Mouse (Mus musculus) midbrain, embryonic 13.5 days (tissue): ENCODE results near the gene Fam71f1. TPM values are rescaled to one million over a fixed set of nuclear protein-coding genes. Genes with fewer than 3 reads are reported as not detected.
"Not testable (repeated sequence)": the region's sequence is repeated elsewhere in the genome, so short reads cannot be mapped to it uniquely, and the experiment has no call there.

Experiments
- ATAC-seq: fragments of 200-750 bp; cut with Nextera tagmentation; 2 replicates; pipeline ENCODE4 v1.8.0; 2017; ENCODE audit warnings: mild to moderate bottlenecking, moderate TSS enrichment, moderate library complexity
- H3K27ac ChIP-seq: fragments of 300-500 bp; sonication (generic); 2 replicates; pipeline ENCODE4 v1.5.1; 2015; ENCODE audit warnings: inconsistent platforms, mild to moderate bottlenecking, moderate library complexity
- H3K27me3 ChIP-seq: fragments of 300-500 bp; sonication (generic); 2 replicates; pipeline ENCODE4 v1.6.1; 2015; ENCODE audit warnings: mild to moderate bottlenecking, inconsistent platforms
- H3K36me3 ChIP-seq: fragments of 300-500 bp; sonication (generic); 2 replicates; pipeline ENCODE4 v1.6.1; 2015; ENCODE audit warnings: mild to moderate bottlenecking, inconsistent platforms
- H3K4me1 ChIP-seq: fragments of 300-500 bp; sonication (generic); replicated peaks from 2 replicates; pipeline ENCODE4 v1.6.1; 2015; ENCODE audit warnings: inconsistent platforms
- H3K4me2 ChIP-seq: fragments of 300-500 bp; sonication (generic); replicated peaks from 2 replicates; pipeline ENCODE4 v1.6.1; 2015; ENCODE audit warnings: moderate library complexity, mild to moderate bottlenecking, inconsistent platforms
- H3K4me3 ChIP-seq: fragments of 300-500 bp; sonication (generic); replicated peaks from 2 replicates; pipeline ENCODE4 v1.5.1; 2015; ENCODE audit warnings: mild to moderate bottlenecking, inconsistent platforms
- H3K9ac ChIP-seq: fragments of 300-500 bp; sonication (generic); replicated peaks from 2 replicates; pipeline ENCODE4 v1.6.1; 2015; ENCODE audit warnings: mild to moderate bottlenecking, inconsistent platforms
- H3K9me3 ChIP-seq: fragments of 300-500 bp; sonication (generic); 2 replicates; pipeline ENCODE4 v1.6.1; 2016; ENCODE audit warnings: mild to moderate bottlenecking, inconsistent platforms
- WGBS: fragments of 180-500 bp; shearing (Covaris S2); methylation state at CpG from one replicate; pipeline ENCODE4 v1.1.7; 2015; 5-methylcytosine and 5-hydroxymethylcytosine counted together
- polyA plus RNA-seq: library from polyadenylated mRNA; unstranded; fragments of >200 nt; fragmentation: Nextera tagmentation; extraction: Ambion mirVana; gene quantifications from 2 replicates; pipeline ENCODE4 v1.2.1, GENCODE M21; 2015

Fam71f1 gene
- polyA plus RNA-seq, 1 experiment from 2014 or later, result not detected

GRCm38 (mm10) chr6:29303251-29303650, 15.7 kb upstream of the Fam71f1 start:
- Histone ChIP-seq H3K9me3 (peaks cover 2% of the 10 kb centered on the region; the same call in 1 of the 2 replicates), H3K27me3 (no peaks in the 10 kb centered on the region), H3K4me2 (no peak overlapping the region), H3K36me3 (no peaks in the 10 kb centered on the region), H3K9ac (no peak overlapping the region), H3K4me1 (no peaks in the 10 kb centered on the region), H3K27ac (no peak overlapping the region), H3K4me3 (no peak overlapping the region)
- ATAC-seq, result no peak

DNA sequence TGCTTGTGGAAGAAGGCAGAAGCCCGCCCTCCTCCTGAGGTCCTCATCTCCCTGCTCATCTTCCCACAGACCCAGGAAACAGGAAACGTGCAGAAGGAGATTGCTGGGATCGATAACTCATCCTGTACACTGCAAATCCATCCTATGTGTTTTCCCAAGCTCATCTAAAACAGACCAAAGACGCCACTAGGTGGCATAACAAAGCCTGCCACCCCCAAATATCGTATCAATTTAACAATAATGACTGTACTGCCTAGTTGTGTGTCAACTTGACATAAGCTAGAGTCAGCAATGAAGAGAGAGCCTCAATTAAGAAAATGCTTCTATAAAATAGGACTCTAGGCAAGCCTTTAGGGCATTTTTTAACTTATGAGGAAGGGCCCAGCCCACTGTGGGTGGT, 15.2 kb upstream of the Fam71f1 start:
- 55% methylated on average over 5 of the region's 5 CpGs for WGBS
- Histone ChIP-seq H3K9ac (no peak overlapping the region), H3K4me2 (no peak overlapping the region), H3K36me3 (no peaks in the 10 kb centered on the region), H3K4me3 (no peak overlapping the region), H3K4me1 (no peaks in the 10 kb centered on the region), H3K27me3 (no peaks in the 10 kb centered on the region), H3K9me3 (peaks cover 2% of the 10 kb centered on the region; the same call in 1 of the 2 replicates), H3K27ac (no peak overlapping the region)
- ATAC-seq, result no peak

DNA sequence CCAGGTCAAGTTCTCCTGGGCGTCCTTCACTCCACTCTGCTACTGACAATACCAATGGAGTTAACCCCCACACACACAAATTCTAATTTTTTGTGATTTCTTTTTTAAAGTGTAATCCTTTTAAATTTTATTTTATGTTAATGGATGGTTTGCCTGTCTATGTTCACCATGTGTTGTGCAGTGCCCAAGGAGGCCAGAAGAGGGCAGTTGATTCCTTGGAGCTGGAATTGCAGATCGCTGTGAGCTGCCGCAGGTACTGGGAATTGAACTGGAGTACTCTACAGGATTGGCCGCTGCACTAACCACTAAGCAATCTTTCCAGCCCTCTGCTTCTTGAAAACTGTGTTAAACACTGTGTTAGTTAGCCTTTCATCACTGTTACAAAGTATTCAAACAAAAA, 13.5 kb upstream of the Fam71f1 start:
- WGBS, result 89% methylated on average over 4 of the region's 4 CpGs
- Histone ChIP-seq H3K4me1 (no peaks in the 10 kb centered on the region), H3K27me3 (no peaks in the 10 kb centered on the region), H3K4me2 (no peak overlapping the region), H3K36me3 (no peaks in the 10 kb centered on the region), H3K9ac (no peak overlapping the region), H3K27ac (no peak overlapping the region), H3K9me3 (peaks cover 2% of the 10 kb centered on the region; the same call in 1 of the 2 replicates), H3K4me3 (no peak overlapping the region)
- ATAC-seq, result no peak

DNA sequence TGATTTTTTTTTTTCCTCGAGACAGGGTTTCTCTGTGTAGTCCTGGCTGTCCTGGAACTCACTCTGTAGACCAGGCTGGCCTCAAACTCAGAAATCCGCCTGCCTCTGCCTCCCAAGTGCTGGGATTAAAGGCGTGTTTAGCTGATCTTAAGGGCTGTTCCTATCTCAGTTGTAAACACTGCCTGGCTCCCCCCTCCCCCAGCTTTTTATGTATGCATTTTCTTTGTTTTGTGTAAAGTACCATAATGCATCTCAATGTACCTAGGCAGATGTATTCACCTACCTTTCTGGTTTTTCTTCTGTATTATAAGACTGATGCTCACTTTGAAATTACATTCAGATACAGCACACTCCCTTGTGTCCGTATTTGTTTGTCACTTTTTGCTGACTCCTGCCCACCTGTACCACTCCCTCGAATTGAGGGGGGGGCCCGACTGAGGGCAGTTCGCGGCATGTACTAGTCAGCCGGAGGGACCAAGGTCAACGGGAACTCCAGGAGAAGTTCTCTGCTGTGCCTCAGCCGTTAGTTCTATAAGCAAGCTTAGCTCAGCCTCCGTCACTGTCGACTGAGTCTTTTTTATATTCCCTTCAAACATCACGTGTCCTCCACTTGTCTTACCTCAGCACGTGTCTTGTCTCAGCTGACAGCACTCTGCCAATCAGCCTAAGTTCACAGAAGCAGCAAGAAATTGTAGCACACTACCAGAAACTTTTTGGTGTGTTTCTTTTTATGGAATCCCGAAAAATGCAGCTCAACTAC, 9.9 kb upstream of the Fam71f1 start:
- Histone ChIP-seq H3K4me3 (no peak overlapping the region), H3K9ac (no peak overlapping the region), H3K9me3 (peaks cover 2% of the 10 kb centered on the region; the same call in 1 of the 2 replicates), H3K4me1 (no peaks in the 10 kb centered on the region), H3K27ac (no peak overlapping the region), H3K4me2 (no peak overlapping the region), H3K36me3 (no peaks in the 10 kb centered on the region), H3K27me3 (no peaks in the 10 kb centered on the region)
- WGBS, result 87% methylated on average over 16 of the region's 16 CpGs
- ATAC-seq, result no peak

- Histone ChIP-seq H3K27ac (no peak overlapping the region), H3K36me3 (no peaks in the 10 kb centered on the region), H3K9me3 (no peaks in the 10 kb centered on the region), H3K4me3 (no peak overlapping the region), H3K4me2 (no peak overlapping the region), H3K27me3 (no peaks in the 10 kb centered on the region), H3K4me1 (no peaks in the 10 kb centered on the region), H3K9ac (no peak overlapping the region)
- 69% methylated on average over 14 of the region's 14 CpGs for WGBS
- ATAC-seq, result no peak
Measured at GRCm38 (mm10) chr6:29313690-29314202, 5.2 kb upstream of the Fam71f1 start.

- Histone ChIP-seq H3K9ac (no peak overlapping the region), H3K27ac (no peak overlapping the region), H3K9me3 (no peaks in the 10 kb centered on the region), H3K4me3 (no peak overlapping the region), H3K4me2 (no peak overlapping the region), H3K4me1 (no peaks in the 10 kb centered on the region), H3K36me3 (no peaks in the 10 kb centered on the region), H3K27me3 (no peaks in the 10 kb centered on the region)
- ATAC-seq, result no peak
- 80% methylated on average over 2 of the region's 2 CpGs for WGBS
Measured at GRCm38 (mm10) chr6:29317286-29317685, 1.7 kb upstream of the Fam71f1 start.

GRCm38 (mm10) chr6:29317941-29318340, 999 bp upstream of the Fam71f1 start:
- no peak overlapping the region for H3K27ac ChIP-seq
- ATAC-seq, result no peak
- H3K4me1 ChIP-seq, result no peaks in the 10 kb centered on the region
- H3K4me3 ChIP-seq, result no peak overlapping the region
- H3K27me3 ChIP-seq, result no peaks in the 10 kb centered on the region
- no peaks in the 10 kb centered on the region for H3K36me3 ChIP-seq
- no peak overlapping the region for H3K9ac ChIP-seq
- H3K4me2 ChIP-seq, result no peak overlapping the region
- WGBS, result 71% methylated on average over 3 of the region's 3 CpGs
- no peaks in the 10 kb centered on the region for H3K9me3 ChIP-seq

- no peak overlapping the region for H3K4me2 ChIP-seq
- no peaks in the 10 kb centered on the region for H3K9me3 ChIP-seq
- H3K27ac ChIP-seq, result no peak overlapping the region
- ATAC-seq, result no peak
- no peaks in the 10 kb centered on the region for H3K27me3 ChIP-seq
- no peak overlapping the region for H3K4me3 ChIP-seq
- WGBS, result 85% methylated on average over 6 of the region's 6 CpGs
- no peaks in the 10 kb centered on the region for H3K4me1 ChIP-seq
- H3K36me3 ChIP-seq, result no peaks in the 10 kb centered on the region
- H3K9ac ChIP-seq, result no peak overlapping the region
Measured at GRCm38 (mm10) chr6:29321586-29321985, 2.6 kb downstream of the Fam71f1 start.

GRCm38 (mm10) chr6:29322147-29322546, 3.2 kb downstream of the Fam71f1 start:
- Histone ChIP-seq H3K4me2 (no peak overlapping the region), H3K4me3 (no peak overlapping the region), H3K27ac (no peak overlapping the region), H3K9me3 (no peaks in the 10 kb centered on the region), H3K9ac (no peak overlapping the region), H3K36me3 (no peaks in the 10 kb centered on the region), H3K4me1 (no peaks in the 10 kb centered on the region), H3K27me3 (no peaks in the 10 kb centered on the region)
- WGBS, result 95% methylated on average over 7 of the region's 7 CpGs
- ATAC-seq, result no peak

- Histone ChIP-seq H3K4me3 (no peak overlapping the region), H3K4me2 (no peak overlapping the region), H3K27me3 (no peaks in the 10 kb centered on the region), H3K27ac (no peak overlapping the region), H3K4me1 (no peaks in the 10 kb centered on the region), H3K9me3 (no peaks in the 10 kb centered on the region), H3K9ac (no peak overlapping the region), H3K36me3 (no peaks in the 10 kb centered on the region)
- no peak for ATAC-seq
- 79% methylated on average over 4 of the region's 4 CpGs for WGBS
Measured at GRCm38 (mm10) chr6:29322735-29323134, 3.8 kb downstream of the Fam71f1 start.

DNA sequence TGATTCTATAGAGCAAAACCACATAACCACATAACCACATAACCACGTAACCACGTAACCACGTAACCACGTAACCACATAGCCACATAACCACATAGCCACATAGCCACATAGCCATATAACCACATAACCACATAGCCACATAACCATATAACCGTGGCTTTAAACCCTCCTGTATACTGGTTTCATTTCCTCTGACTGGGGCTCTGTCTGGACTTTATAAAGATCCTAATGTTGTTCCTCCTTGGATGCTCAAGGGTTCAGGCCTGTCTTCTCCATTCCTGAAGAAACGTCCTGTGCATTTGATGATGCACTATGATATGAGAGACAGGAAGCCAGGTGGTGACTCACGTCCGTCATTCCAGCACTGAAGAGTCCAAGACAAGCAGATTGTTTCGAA, 8.0 kb downstream of the Fam71f1 start:
- Histone ChIP-seq H3K4me3 (no peak overlapping the region), H3K9me3 (no peaks in the 10 kb centered on the region), H3K36me3 (no peaks in the 10 kb centered on the region), H3K27me3 (no peaks in the 10 kb centered on the region), H3K4me2 (no peak overlapping the region), H3K4me1 (no peaks in the 10 kb centered on the region), H3K27ac (no peak overlapping the region), H3K9ac (no peak overlapping the region)
- ATAC-seq, result no peak
- WGBS, result 88% methylated on average over 9 of the region's 9 CpGs

DNA sequence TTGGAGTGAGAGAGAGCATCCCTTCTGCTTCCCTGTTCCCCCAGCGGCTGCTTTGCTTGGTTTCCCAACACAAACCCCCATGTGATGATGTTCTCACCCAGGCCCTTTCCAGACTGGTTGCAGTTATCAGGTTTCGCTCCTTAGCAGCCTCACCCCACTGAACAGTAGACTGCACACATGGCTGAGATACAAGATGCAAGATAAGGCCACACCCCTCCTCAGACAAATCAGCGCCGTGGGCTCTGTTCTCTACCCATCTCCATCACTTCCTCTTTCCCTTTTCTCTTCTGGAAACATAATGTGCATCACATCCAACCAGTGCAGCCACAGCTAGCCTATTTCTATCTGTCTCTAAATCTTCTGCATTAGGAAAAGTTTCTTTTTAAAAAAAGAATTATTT, 10.6 kb downstream of the Fam71f1 start:
- Histone ChIP-seq H3K4me3 (no peak overlapping the region), H3K27ac (no peak overlapping the region), H3K36me3 (no peaks in the 10 kb centered on the region), H3K4me1 (no peaks in the 10 kb centered on the region), H3K4me2 (no peak overlapping the region), H3K27me3 (no peaks in the 10 kb centered on the region), H3K9me3 (no peaks in the 10 kb centered on the region), H3K9ac (no peak overlapping the region)
- 83% methylated on average over 4 of the region's 4 CpGs for WGBS
- no peak for ATAC-seq

DNA sequence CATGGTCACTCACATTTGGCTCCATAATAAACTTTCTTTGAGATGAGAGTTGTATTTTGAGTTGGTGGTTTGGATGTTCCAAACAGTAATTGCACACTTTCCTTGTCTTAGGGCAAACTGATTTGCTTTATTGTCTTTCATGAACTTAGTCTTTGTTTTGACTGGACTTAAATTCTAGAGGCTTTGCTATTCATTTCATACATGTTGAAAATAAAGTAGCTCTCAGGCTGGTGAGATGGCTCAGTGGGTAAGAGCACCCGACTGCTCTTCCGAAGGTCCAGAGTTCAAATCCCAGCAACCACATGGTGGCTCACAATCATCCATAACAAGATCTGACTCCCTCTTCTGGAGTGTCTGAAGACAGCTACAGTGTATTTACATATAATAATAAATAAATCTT, 27.6 kb downstream of the Fam71f1 start:
- not testable (repeated sequence) for ATAC-seq, H3K36me3 ChIP-seq, H3K27ac ChIP-seq, H3K9ac ChIP-seq, H3K9me3 ChIP-seq, H3K4me2 ChIP-seq, H3K4me3 ChIP-seq, H3K27me3 ChIP-seq
- 96% methylated on average over 2 of the region's 2 CpGs for WGBS
- H3K4me1 ChIP-seq, result peaks cover 15% of the 10 kb centered on the region
